Mouse (Mus musculus) embryonic facial prominence, embryonic 14.5 days (tissue): ENCODE measurements at regions not wholly inside any gene's neighbourhood (a gene's known extent, or its start where the extent isn't known, plus 50 kb on each side); places are given as distances from the start of the nearest gene placed in this dataset.

Experiments
- ATAC-seq: fragments of 200-750 bp; cut with Nextera tagmentation; 2 replicates; pipeline ENCODE4 v1.8.0; 2017; ENCODE audit warnings: low read depth, moderate number of reproducible peaks, moderate TSS enrichment
- DNase-seq: peaks from one replicate; pipeline ENCODE4 v3.0.0-alpha.2; 2015; ENCODE audit warnings: low spot score
- H3K27ac ChIP-seq: fragments of 300-500 bp; sonication (generic); replicated peaks from 2 replicates; pipeline ENCODE4 v1.5.1; 2014; ENCODE audit warnings: low read depth, mild to moderate bottlenecking, low read length, moderate library complexity
- H3K27me3 ChIP-seq: fragments of 300-500 bp; sonication (generic); replicated peaks from 2 replicates; pipeline ENCODE4 v1.6.1; 2014; ENCODE audit warnings: low read length; ENCODE audit not compliant: control insufficient read depth, insufficient read depth
- H3K36me3 ChIP-seq: fragments of 300-500 bp; sonication (generic); 2 replicates; pipeline ENCODE4 v1.6.1; 2014; ENCODE audit warnings: low read length, mixed read lengths; ENCODE audit not compliant: control insufficient read depth, insufficient read depth
- H3K4me1 ChIP-seq: fragments of 300-500 bp; sonication (generic); 2 replicates; pipeline ENCODE4 v1.6.1; 2014; ENCODE audit warnings: antibody characterized with exemption, low read length; ENCODE audit not compliant: control insufficient read depth, insufficient read depth
- H3K4me2 ChIP-seq: fragments of 300-500 bp; sonication (generic); 2 replicates; pipeline ENCODE4 v1.6.1; 2014; ENCODE audit warnings: low read depth, mild to moderate bottlenecking, low read length, moderate library complexity, mixed read lengths
- H3K4me3 ChIP-seq: fragments of 300-500 bp; sonication (generic); 2 replicates; pipeline ENCODE4 v1.5.1; 2014; ENCODE audit warnings: low read depth, mild to moderate bottlenecking, low read length
- H3K9ac ChIP-seq: fragments of 300-500 bp; sonication (generic); 2 replicates; pipeline ENCODE4 v1.6.1; 2014; ENCODE audit warnings: low read depth, mild to moderate bottlenecking, low read length, moderate library complexity, mixed read lengths
- H3K9me3 ChIP-seq: fragments of 300-500 bp; sonication (generic); 2 replicates; pipeline ENCODE4 v1.6.1; 2016; ENCODE audit warnings: low read length; ENCODE audit not compliant: control insufficient read depth
- WGBS: fragments of 180-500 bp; shearing (Covaris S2); extraction: QIAGEN DNeasy Blood & Tissue Kit; methylation state at CpG from one replicate; pipeline ENCODE4 v1.1.7; 2014; 5-methylcytosine and 5-hydroxymethylcytosine counted together

DNA sequence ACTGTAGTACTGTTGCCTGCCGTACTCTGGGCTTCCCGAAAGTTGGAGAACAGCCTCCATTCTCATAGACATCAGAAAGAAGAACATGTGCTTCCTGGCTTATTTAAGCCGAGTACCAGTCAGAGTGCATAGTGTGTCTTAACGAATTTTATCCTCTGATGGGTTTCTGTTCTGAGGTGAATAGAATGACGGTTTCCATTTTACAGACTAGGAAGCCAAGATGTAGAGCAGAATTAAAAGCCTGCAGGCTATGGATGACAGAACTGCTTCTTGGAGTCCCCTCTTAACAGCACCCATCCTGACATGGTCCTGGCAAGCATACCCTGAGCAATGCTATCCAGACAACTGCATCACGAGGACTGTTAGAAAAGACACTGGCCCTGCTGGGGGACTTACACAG, 69.0 kb upstream of the Rgma start:
- Histone ChIP-seq H3K27ac (no peak overlapping the region), H3K36me3 (no peaks in the 10 kb centered on the region), H3K4me3 (no peak overlapping the region), H3K4me2 (no peak overlapping the region), H3K9ac (no peak overlapping the region), H3K9me3 (no peaks in the 10 kb centered on the region), H3K4me1 (peaks cover 23% of the 10 kb centered on the region), H3K27me3 (peaks cover 15% of the 10 kb centered on the region)
- DNase-seq (no peak), ATAC-seq (no peak)
- WGBS = 64% methylated on average over 6 of the region's 6 CpGs

DNA sequence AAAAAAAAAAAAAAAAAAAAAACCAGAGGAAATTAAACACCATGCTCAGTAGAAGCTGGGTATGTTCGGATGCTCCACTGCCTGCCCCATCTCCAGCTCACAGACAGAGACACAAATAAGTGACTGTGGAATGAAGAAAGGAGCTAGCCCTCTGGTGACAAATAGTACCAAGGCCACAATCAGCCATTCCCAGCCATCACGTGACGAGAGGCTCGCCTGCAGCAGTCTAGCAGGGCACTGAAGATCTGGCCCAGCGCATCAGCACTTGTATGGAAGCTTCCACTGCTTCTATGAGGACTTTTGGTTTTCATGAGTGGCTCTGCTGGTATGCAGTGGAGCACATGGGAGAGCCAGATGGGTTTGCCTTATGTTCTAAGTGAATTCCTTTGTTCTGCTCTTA, 68.6 kb upstream of the Rgma start:
- WGBS = 58% methylated on average over 5 of the region's 5 CpGs
- Histone ChIP-seq H3K27ac (no peak overlapping the region), H3K4me2 (no peak overlapping the region), H3K4me1 (peaks cover 23% of the 10 kb centered on the region), H3K9me3 (no peaks in the 10 kb centered on the region), H3K36me3 (no peaks in the 10 kb centered on the region), H3K4me3 (no peak overlapping the region), H3K9ac (no peak overlapping the region), H3K27me3 (peaks cover 15% of the 10 kb centered on the region)
- ATAC-seq = no peak
- no peak for DNase-seq

DNA sequence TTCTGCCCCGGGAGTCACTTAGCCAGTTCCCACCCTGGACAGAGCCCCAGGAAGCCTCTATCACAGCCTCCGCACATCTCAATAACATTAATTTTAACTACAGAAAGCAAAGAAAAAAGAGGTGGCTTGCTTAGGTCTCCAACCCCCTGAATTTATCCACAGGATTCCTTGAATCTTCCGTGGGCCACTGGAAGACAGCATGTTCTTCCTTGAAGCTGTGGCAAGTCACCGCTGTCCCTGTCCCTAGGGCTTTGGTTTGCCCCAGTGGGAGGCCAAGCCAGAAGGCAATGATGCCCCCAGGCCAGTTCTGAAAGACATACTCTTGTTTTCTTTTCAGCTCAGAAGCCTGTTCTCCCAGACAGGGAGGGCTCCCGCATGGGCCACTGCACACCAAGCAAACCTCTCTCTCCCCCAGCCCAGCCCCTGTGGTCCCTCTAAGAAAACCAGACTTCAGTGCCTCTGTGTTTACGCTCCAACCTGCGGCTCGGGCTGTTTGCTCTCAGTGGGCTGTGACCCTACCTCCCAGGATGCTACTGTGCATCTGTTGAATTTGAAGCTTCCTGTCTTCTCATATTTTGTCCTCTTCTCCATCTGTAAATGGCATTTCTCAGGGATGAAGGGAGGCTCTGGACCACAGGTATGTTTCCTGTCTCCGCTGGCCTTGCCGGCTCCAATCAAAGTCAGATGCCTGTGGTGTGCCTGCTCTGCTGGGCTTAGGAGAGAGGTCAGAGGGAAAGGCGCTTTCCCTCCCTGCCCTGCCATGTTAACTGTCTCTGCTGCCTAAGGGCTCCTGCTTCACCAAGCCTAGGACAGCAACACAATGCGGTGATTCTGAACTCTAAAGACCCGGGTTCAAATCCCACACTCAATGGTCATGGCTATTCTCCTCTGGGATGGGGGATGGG, 67.5 kb upstream of the Rgma start:
- DNase-seq (no peak), ATAC-seq (no peak)
- H3K27me3 ChIP-seq = peaks cover 15% of the 10 kb centered on the region
- WGBS = 31% methylated on average over 13 of the region's 13 CpGs
- no peak overlapping the region for H3K4me2 ChIP-seq
- H3K4me3 ChIP-seq = no peak overlapping the region
- no peaks in the 10 kb centered on the region for H3K9me3 ChIP-seq
- H3K36me3 ChIP-seq = no peaks in the 10 kb centered on the region
- no peak overlapping the region for H3K27ac ChIP-seq
- H3K9ac ChIP-seq = no peak overlapping the region
- peaks cover 23% of the 10 kb centered on the region for H3K4me1 ChIP-seq

DNA sequence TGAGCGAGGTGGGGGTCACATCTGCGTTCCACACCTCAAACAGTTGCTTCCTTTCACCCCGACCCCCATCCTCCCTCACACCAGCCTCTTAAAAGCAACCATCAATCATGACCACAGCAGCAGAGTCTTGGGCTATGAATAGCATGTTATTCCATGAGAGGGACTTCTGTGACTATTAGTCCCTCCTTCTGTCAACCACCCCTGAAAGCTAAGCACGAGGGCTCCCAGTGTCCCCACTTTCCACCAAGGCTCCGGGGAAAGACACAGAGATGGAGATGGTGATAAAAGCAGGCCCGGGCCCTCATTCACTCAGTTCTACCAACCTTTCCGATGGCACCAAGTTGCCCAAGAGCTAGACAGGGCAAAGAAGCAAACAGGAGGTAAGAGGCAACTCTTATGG, 66.3 kb upstream of the Rgma start:
- WGBS = 69% methylated on average over 7 of the region's 7 CpGs
- DNase-seq (no peak), ATAC-seq (no peak)
- Histone ChIP-seq H3K9me3 (no peaks in the 10 kb centered on the region), H3K27ac (no peak overlapping the region), H3K9ac (no peak overlapping the region), H3K27me3 (peaks cover 15% of the 10 kb centered on the region), H3K4me2 (no peak overlapping the region), H3K36me3 (no peaks in the 10 kb centered on the region), H3K4me1 (peaks cover 20% of the 10 kb centered on the region), H3K4me3 (no peak overlapping the region)

DNA sequence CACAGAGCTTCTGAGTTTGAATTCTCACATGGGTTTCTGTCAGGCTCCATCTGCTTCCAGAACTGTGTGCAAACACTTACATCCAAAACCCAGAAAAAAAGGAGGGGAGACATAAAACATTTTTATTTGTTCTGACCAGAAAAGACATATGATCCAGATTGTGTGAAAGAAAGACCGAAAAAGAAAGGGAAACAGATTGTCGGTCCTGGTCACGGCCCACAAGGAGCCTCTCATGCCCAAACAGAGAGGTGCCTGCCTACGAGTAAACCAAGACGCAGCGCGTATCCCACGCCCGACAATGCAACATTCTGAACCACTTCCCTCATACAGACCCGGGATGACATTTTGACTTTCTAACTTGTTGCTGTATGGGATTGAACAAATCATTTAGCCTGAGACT, 65.3 kb upstream of the Rgma start:
- Histone ChIP-seq H3K4me2 (no peak overlapping the region), H3K4me3 (no peak overlapping the region), H3K9ac (no peak overlapping the region), H3K9me3 (no peaks in the 10 kb centered on the region), H3K4me1 (peaks cover 17% of the 10 kb centered on the region), H3K36me3 (no peaks in the 10 kb centered on the region), H3K27me3 (peaks cover 11% of the 10 kb centered on the region; the same call in 1 of the 2 replicates), H3K27ac (no peak overlapping the region)
- ATAC-seq = no peak
- WGBS = 87% methylated on average over 10 of the region's 10 CpGs
- no peak for DNase-seq

DNA sequence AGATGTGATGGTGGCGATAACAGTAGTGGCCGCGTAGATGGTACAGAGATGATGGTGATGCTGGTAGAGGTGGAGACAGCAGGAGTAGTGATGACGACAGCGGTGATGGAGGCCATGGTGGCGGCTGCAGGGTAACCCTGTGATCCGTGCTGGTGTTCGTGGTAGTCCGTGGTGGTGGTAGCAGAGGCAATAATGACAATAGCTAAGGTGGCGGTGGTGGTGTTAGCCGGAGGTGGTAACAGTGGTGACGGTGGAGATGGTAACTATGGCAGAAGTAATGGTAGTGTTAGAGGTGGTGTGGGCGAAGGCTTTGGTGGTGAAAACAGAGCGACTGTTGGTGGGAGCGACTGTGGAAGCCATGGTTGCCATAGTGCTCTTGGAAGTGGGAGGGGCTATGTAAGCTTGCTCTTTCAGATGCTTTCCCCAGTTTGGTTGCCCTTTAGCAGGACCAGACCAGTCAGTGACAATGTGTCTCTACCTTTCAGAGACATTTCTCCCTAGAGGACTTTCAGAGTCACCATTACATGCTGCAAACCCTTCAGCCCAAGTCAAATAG, 64.7 kb upstream of the Rgma start:
- Histone ChIP-seq H3K9ac (no peak overlapping the region), H3K4me2 (no peak overlapping the region), H3K4me1 (peaks cover 11% of the 10 kb centered on the region), H3K9me3 (no peaks in the 10 kb centered on the region), H3K27ac (no peak overlapping the region), H3K4me3 (no peak overlapping the region), H3K27me3 (peaks cover 8% of the 10 kb centered on the region; the same call in 1 of the 2 replicates), H3K36me3 (no peaks in the 10 kb centered on the region)
- DNase-seq (no peak), ATAC-seq (no peak)
- 97% methylated on average over 15 of the region's 15 CpGs for WGBS

DNA sequence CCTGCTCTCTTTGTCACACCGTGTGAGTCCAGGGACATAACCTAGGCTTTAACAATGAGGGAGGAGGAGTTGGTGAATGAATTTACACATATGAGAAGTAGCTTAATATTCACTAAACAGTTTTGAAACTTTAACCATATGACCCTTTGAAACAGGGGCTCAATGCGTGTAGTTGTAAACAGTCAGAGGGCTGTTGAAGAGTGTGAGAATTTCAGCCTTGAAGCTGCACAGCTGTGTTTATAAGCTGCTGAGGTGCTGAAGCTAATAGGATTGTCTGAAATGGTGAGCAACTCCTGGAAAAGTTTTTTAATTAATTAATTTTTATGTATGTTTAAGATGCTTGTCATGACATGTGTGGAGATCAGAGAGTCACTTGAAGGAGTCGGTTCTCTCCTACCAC, 59.8 kb upstream of the Rgma start:
- Histone ChIP-seq H3K4me2 (no peak overlapping the region), H3K9ac (no peak overlapping the region), H3K9me3 (no peaks in the 10 kb centered on the region), H3K4me3 (no peak overlapping the region), H3K27me3 (no peaks in the 10 kb centered on the region), H3K4me1 (0 out of 2 replicates have a peak, but pooled peaks cover 5% of the 10 kb centered on the region), H3K27ac (no peak overlapping the region), H3K36me3 (no peaks in the 10 kb centered on the region)
- ATAC-seq = no peak
- 66% methylated on average over 3 of the region's 3 CpGs for WGBS
- DNase-seq = no peak

DNA sequence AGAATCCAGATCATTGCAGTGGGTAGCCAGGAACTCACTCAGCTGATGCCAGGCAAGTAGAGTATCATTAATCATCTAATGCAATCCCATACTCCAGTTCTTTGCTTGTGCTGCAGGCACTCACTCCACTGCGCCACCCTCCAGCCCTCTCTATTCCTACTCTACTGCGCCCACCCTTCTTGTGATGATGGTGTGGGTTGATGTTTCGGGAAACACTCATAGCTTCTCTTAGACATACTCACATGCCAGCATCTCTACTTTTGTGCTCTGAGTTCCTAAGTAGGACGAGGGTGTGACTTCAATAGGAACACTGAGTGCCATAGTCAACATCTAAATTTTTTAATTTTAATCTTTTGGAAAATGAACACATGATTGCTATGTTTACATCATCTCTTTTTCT, 57.7 kb upstream of the Rgma start:
- DNase-seq = no peak
- WGBS = 93% methylated on average over 4 of the region's 4 CpGs
- no peak for ATAC-seq
- no peaks in the 10 kb centered on the region for H3K36me3 ChIP-seq
- no peaks in the 10 kb centered on the region for H3K9me3 ChIP-seq
- H3K4me1 ChIP-seq = 0 out of 2 replicates have a peak, but pooled peaks cover 5% of the 10 kb centered on the region
- H3K9ac ChIP-seq = no peak overlapping the region
- no peaks in the 10 kb centered on the region for H3K27me3 ChIP-seq
- H3K4me3 ChIP-seq = no peak overlapping the region
- H3K4me2 ChIP-seq = no peak overlapping the region
- no peak overlapping the region for H3K27ac ChIP-seq

DNA sequence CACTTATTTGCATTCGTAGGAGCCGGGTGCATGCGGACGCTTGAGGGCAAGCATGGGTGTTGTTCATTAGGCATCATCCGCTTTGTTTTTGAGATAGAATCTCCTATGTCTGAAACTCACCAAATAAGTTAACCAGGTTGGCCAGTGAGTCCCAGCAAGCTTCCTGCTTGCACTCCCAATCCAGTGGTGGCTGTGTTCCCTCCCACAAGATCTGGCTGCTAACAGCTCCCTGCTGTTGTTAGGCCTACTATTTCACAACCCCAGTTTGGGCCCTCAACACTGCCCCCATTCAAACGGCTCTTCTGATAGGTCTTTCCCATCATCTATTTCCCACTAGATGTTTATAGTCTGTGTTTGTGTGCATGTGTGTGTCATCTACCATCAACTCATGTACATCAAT, 56.3 kb upstream of the Rgma start:
- H3K9me3 ChIP-seq = no peaks in the 10 kb centered on the region
- no peak overlapping the region for H3K27ac ChIP-seq
- H3K4me3 ChIP-seq = no peak overlapping the region
- no peak overlapping the region for H3K4me2 ChIP-seq
- no peaks in the 10 kb centered on the region for H3K27me3 ChIP-seq
- ATAC-seq = no peak
- 0 out of 2 replicates have a peak, but pooled peaks cover 5% of the 10 kb centered on the region for H3K4me1 ChIP-seq
- H3K9ac ChIP-seq = no peak overlapping the region
- 83% methylated on average over 6 of the region's 6 CpGs for WGBS
- no peak for DNase-seq
- H3K36me3 ChIP-seq = no peaks in the 10 kb centered on the region
